Mouse (Mus musculus) left cerebral cortex, adult 2 months (tissue): Measurements from ENCODE around the gene Nagpa. TPM values are rescaled to one million over a fixed set of nuclear protein-coding genes. Genes with fewer than 3 reads are reported as not detected.
A peak's percentile ranks its signal among the peaks of the same experiment; 100 is the strongest.

Experiments used
- DNase-seq, 2 experiments: peaks; one replicate each; pipeline ENCODE4 v3.0.0; 2021 to 2022; ENCODE audit warnings: low spot score in 2 of 2, mixed read lengths in 1 of 2; ENCODE audit errors: extremely low spot score in 1 of 2
- H3K27ac ChIP-seq: fragments of 200-600 bp; 2 replicates; pipeline ENCODE4 v1.8.1; 2022
- H3K4me3 ChIP-seq: fragments of 200-600 bp; 2 replicates; pipeline ENCODE4 v1.8.1; 2022
- CTCF ChIP-seq: fragments of 200-600 bp; IDR thresholded peaks from 2 replicates; pipeline ENCODE4 v1.8.1; 2022; ENCODE audit warnings: antibody characterized with exemption, mild to moderate bottlenecking, moderate library complexity
- intact Hi-C: fragments of 180-260 bp; cut with DNase I; formaldehyde crosslinking; loops from one replicate; pipeline ENCODE4 v1.15.1; 2025
- microRNA-seq, 2 experiments: library from miRNA; unstranded; fragments of <30 nt; microRNA quantifications; one replicate each; pipeline ENCODE4 v1.2.0; 2021
- total RNA-seq, 2 experiments: library from RNA; stranded (reverse); gene quantifications; 2 replicates each; pipeline ENCODE4 v1.2.3; 2021

Gene Nagpa
- total RNA-seq, 2 experiments from 2014 or later: 12.6 to 14.5 TPM

GRCm38 (mm10) chr16:5153299-5154026 lies 50.3 kb downstream of the Nagpa start:
- intact Hi-C loops: no loop called here

GRCm38 (mm10) chr16:5150544-5150943 lies 53.3 kb downstream of the Nagpa start:
- Histone ChIP-seq H3K4me3 (no peak overlapping the region), H3K27ac (peak overlapping the region; percentile 66; the same call in 1 of the 2 replicates)
- TF ChIP-seq CTCF: no peak
- no peak for DNase-seq
- intact Hi-C loops: no loop called here

More at GRCm38 (mm10) chr16:5153299-5154026, 50.3 kb downstream of the Nagpa start:
- no peak for TF ChIP-seq CTCF
- no peak for DNase-seq
- H3K4me3 ChIP-seq: no peak overlapping the region
- H3K27ac ChIP-seq: no peak overlapping the region

DNA sequence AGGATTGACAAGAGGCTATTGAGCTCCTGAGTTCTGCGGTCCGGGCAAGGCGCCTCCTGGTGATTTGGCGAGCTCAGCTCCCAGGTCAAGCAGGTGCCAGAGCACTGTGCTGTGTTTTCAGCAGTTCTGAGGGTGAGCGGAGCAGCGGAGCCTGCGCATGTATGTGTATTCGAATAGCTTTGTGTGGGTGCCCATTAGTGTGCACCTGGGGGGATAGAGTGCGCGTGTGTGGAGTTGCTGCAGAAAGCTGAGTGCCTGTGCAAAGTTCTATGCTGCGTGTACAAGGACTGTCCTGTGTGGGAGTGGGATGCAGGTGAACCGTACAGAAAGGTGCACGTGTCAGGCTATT lies 56.8 kb downstream of the Nagpa start, which contains the start of gene Sec14l5:
Gene Sec14l5, plus strand, starts transcription at position 73 of the 349 bp plus-strand sequence.
- no peak for DNase-seq
- no peak for TF ChIP-seq CTCF
- Histone ChIP-seq H3K27ac (peak within 1 kb of the TSS; percentile 0), H3K4me3 (peak within 1 kb of the TSS; percentile 35)
- intact Hi-C loops: loop anchor here (5.0 to 10.0 kb wide), 3 partner anchors 65 to 452 kb away; no protein-coding TSS in a partner anchor

GRCm38 (mm10) chr16:5146367-5147036 lies 57.3 kb downstream of the Nagpa start:
- intact Hi-C loops: loop anchor here (5.0 to 10.0 kb wide), 3 partner anchors 64 to 452 kb away; no protein-coding TSS in a partner anchor
- no peak; the same call in 1 of the 2 replicates for TF ChIP-seq CTCF
- peak; percentile 31 to 55 for DNase-seq
- Histone ChIP-seq H3K4me3 (peak overlapping the region; percentile 35), H3K27ac (no peak overlapping the region)

- no peak overlapping the region for H3K4me3 ChIP-seq
- peak; percentile 70 to 74 for DNase-seq
- H3K27ac ChIP-seq: no peak overlapping the region
- intact Hi-C loops: loop anchor here (1.0 to 10.0 kb wide), 4 partner anchors 63 to 451 kb away; no protein-coding TSS in a partner anchor
- TF ChIP-seq CTCF: peak; percentile 86
These were observed 58.2 kb downstream of the Nagpa start for GRCm38 (mm10) chr16:5145570-5145969.

Small RNA genes lying within 50 kb of the gene (microRNA-seq; reads per million reads assigned to microRNA genes)
- 0 reads per million in 2 experiments for gene Gm23689
- 0 reads per million in 2 experiments for gene Gm26095
- gene Mir6364: 0 reads per million in 2 experiments

Other genes starting within 250 kb of the Nagpa start
- gene Anks3, start 239.8 kb downstream of the Nagpa start, total RNA-seq: 10 to 100 TPM; 67.3 to 68.3 TPM
- gene Sept12, start 206.2 kb downstream of the Nagpa start, total RNA-seq: not detected
- not detected for gene Smim22, start 196.7 kb downstream of the Nagpa start, total RNA-seq
- gene Rogdi, start 190.5 kb downstream of the Nagpa start, total RNA-seq: 100 to 1,000 TPM; 209 to 213 TPM
- 100 to 1,000 TPM; 139 to 146 TPM for gene Glyr1, start 154.1 kb downstream of the Nagpa start, total RNA-seq
- 10 to 100 TPM; 44.1 to 45.3 TPM for gene Ubn1, start 154.0 kb downstream of the Nagpa start, total RNA-seq
- 1 to 10 TPM in 1 of 2 experiments, under 1 TPM in 1; 1.00 to 1.4 TPM for gene Ppl, start 71.6 kb downstream of the Nagpa start, total RNA-seq
- gene Sec14l5, start 56.9 kb downstream of the Nagpa start, total RNA-seq: 1 to 10 TPM; 4.8 to 5.0 TPM
- gene AU021092, start 18.3 kb upstream of the Nagpa start, total RNA-seq: 1 to 10 TPM; 4.2 to 4.7 TPM
- gene Alg1, start 29.6 kb upstream of the Nagpa start, total RNA-seq: 10 to 100 TPM; 25.5 to 26.8 TPM
- gene Eef2kmt, start 52.0 kb upstream of the Nagpa start, total RNA-seq: 1 to 10 TPM; 2.0 to 4.7 TPM